Mouse (Mus musculus) stomach, postnatal 0 days (tissue): ENCODE measurements around the gene Taar7d.

Source experiments
- CTCF ChIP-seq: IDR thresholded peaks from 2 replicates; pipeline ENCODE4 v1.5.1; 2016; ENCODE audit warnings: antibody characterized with exemption, low read depth, mild to moderate bottlenecking, moderate library complexity
- EP300 ChIP-seq: optimal IDR thresholded peaks from 2 replicates; pipeline ENCODE3; 2016; ENCODE audit warnings: antibody characterized with exemption

- TF ChIP-seq EP300 (no peak), CTCF (no peak)
Observed at GRCm38 (mm10) chr10:24008143-24008542, 18.9 kb upstream of the Taar7d start.
